Mouse (Mus musculus): ENCODE results near the gene Bbs9. TPM values are rescaled to one million over a fixed set of nuclear protein-coding genes. Genes with fewer than 3 reads are reported as not detected.

Gene Bbs9
- polyA plus RNA-seq, 1 experiment, result not detected

GRCm38 (mm10) chr9:22777425-22777824, 301.9 kb downstream of the Bbs9 start:
- H3K9me3 ChIP-seq (ENCODE audit: control insufficient read depth, low read length), result no peaks in the 10 kb centered on the region
- no peak overlapping the region for H3K4me3 ChIP-seq (replicated peaks)
- no peaks in the 10 kb centered on the region for H3K27me3 ChIP-seq (ENCODE audit: control insufficient read depth)
- no peak for TF ChIP-seq TAL1 (IDR thresholded peaks at IDR 0.05; ENCODE audit: low read length)
- no peak for TF ChIP-seq GATA1 (IDR thresholded peaks at IDR 0.05; ENCODE audit: low read length)
- no peaks in the 10 kb centered on the region for H3K36me3 ChIP-seq (ENCODE audit: control insufficient read depth)
- H3K4me1 ChIP-seq (ENCODE audit: control insufficient read depth), result no peaks in the 10 kb centered on the region

GRCm38 (mm10) chr9:22779631-22780030, 304.1 kb downstream of the Bbs9 start:
- H3K4me1 ChIP-seq (ENCODE audit: control insufficient read depth), result no peaks in the 10 kb centered on the region

GRCm38 (mm10) chr9:22786006-22786405, 310.5 kb downstream of the Bbs9 start:
- peaks cover 4% of the 10 kb centered on the region for H3K4me1 ChIP-seq (ENCODE audit: control insufficient read depth)
- H3K4me3 ChIP-seq (replicated peaks), result no peak overlapping the region
- H3K27me3 ChIP-seq (ENCODE audit: control insufficient read depth), result no peaks in the 10 kb centered on the region
- TF ChIP-seq TAL1 (IDR thresholded peaks at IDR 0.05; ENCODE audit: low read length), result no peak
- TF ChIP-seq GATA1 (IDR thresholded peaks at IDR 0.05; ENCODE audit: low read length), result no peak
- no peaks in the 10 kb centered on the region for H3K9me3 ChIP-seq (ENCODE audit: control insufficient read depth, low read length)
- no peaks in the 10 kb centered on the region for H3K36me3 ChIP-seq (ENCODE audit: control insufficient read depth)

More at GRCm38 (mm10) chr9:22779631-22780030, 304.1 kb downstream of the Bbs9 start:
- no peak for TF ChIP-seq GATA1 (IDR thresholded peaks at IDR 0.05; ENCODE audit: low read length)
- no peak for TF ChIP-seq TAL1 (IDR thresholded peaks at IDR 0.05; ENCODE audit: low read length)
- Histone ChIP-seq H3K9me3 (ENCODE audit: control insufficient read depth, low read length) (no peaks in the 10 kb centered on the region), H3K4me3 (replicated peaks) (no peak overlapping the region), H3K27me3 (ENCODE audit: control insufficient read depth) (no peaks in the 10 kb centered on the region), H3K36me3 (ENCODE audit: control insufficient read depth) (no peaks in the 10 kb centered on the region)

- Histone ChIP-seq H3K9me3 (ENCODE audit: control insufficient read depth, low read length) (no peaks in the 10 kb centered on the region), H3K4me3 (replicated peaks) (no peak overlapping the region), H3K27me3 (ENCODE audit: control insufficient read depth) (0 out of 2 replicates have a peak, but pooled peaks cover under 1% of the 10 kb centered on the region), H3K4me1 (ENCODE audit: control insufficient read depth) (peaks cover 4% of the 10 kb centered on the region), H3K36me3 (ENCODE audit: control insufficient read depth) (no peaks in the 10 kb centered on the region)
- TF ChIP-seq GATA1 (IDR thresholded peaks at IDR 0.05; ENCODE audit: low read length) (no peak), TAL1 (IDR thresholded peaks at IDR 0.05; ENCODE audit: low read length) (no peak)
Observed at GRCm38 (mm10) chr9:22788423-22788822, 312.9 kb downstream of the Bbs9 start.

GRCm38 (mm10) chr9:22788850-22789249, 313.3 kb downstream of the Bbs9 start:
- H3K9me3 ChIP-seq (ENCODE audit: control insufficient read depth, low read length), result no peaks in the 10 kb centered on the region
- H3K36me3 ChIP-seq (ENCODE audit: control insufficient read depth), result no peaks in the 10 kb centered on the region
- H3K4me1 ChIP-seq (ENCODE audit: control insufficient read depth), result peaks cover 7% of the 10 kb centered on the region
- no peak overlapping the region for H3K4me3 ChIP-seq (replicated peaks)
- TF ChIP-seq TAL1 (IDR thresholded peaks at IDR 0.05; ENCODE audit: low read length) (no peak), GATA1 (IDR thresholded peaks at IDR 0.05; ENCODE audit: low read length) (no peak)
- H3K27me3 ChIP-seq (ENCODE audit: control insufficient read depth), result peaks cover 3% of the 10 kb centered on the region; the same call in 1 of the 2 replicates

- Histone ChIP-seq H3K27me3 (ENCODE audit: control insufficient read depth) (peaks cover 3% of the 10 kb centered on the region; the same call in 1 of the 2 replicates), H3K36me3 (ENCODE audit: control insufficient read depth) (no peaks in the 10 kb centered on the region), H3K4me1 (ENCODE audit: control insufficient read depth) (peaks cover 7% of the 10 kb centered on the region), H3K9me3 (ENCODE audit: control insufficient read depth, low read length) (no peaks in the 10 kb centered on the region), H3K4me3 (replicated peaks) (no peak overlapping the region)
- TF ChIP-seq TAL1 (IDR thresholded peaks at IDR 0.05; ENCODE audit: low read length), result no peak
- no peak for TF ChIP-seq GATA1 (IDR thresholded peaks at IDR 0.05; ENCODE audit: low read length)
Observed at GRCm38 (mm10) chr9:22789380-22790168, 314.1 kb downstream of the Bbs9 start.

- Histone ChIP-seq H3K36me3 (ENCODE audit: control insufficient read depth) (no peaks in the 10 kb centered on the region), H3K9me3 (ENCODE audit: control insufficient read depth, low read length) (no peaks in the 10 kb centered on the region), H3K27me3 (ENCODE audit: control insufficient read depth) (peaks cover 3% of the 10 kb centered on the region; the same call in 1 of the 2 replicates), H3K4me3 (replicated peaks) (no peak overlapping the region), H3K4me1 (ENCODE audit: control insufficient read depth) (peaks cover 3% of the 10 kb centered on the region)
- TF ChIP-seq TAL1 (IDR thresholded peaks at IDR 0.05; ENCODE audit: low read length), result no peak
- TF ChIP-seq GATA1 (IDR thresholded peaks at IDR 0.05; ENCODE audit: low read length), result no peak
Observed at GRCm38 (mm10) chr9:22791208-22791607, 315.7 kb downstream of the Bbs9 start.

- H3K9me3 ChIP-seq (ENCODE audit: control insufficient read depth, low read length), result no peaks in the 10 kb centered on the region
- H3K27me3 ChIP-seq (ENCODE audit: control insufficient read depth), result peaks cover 3% of the 10 kb centered on the region; the same call in 1 of the 2 replicates
- H3K4me1 ChIP-seq (ENCODE audit: control insufficient read depth), result peaks cover 3% of the 10 kb centered on the region
- no peaks in the 10 kb centered on the region for H3K36me3 ChIP-seq (ENCODE audit: control insufficient read depth)
- no peak overlapping the region for H3K4me3 ChIP-seq (replicated peaks)
- TF ChIP-seq GATA1 (IDR thresholded peaks at IDR 0.05; ENCODE audit: low read length) (no peak), TAL1 (IDR thresholded peaks at IDR 0.05; ENCODE audit: low read length) (no peak)
Observed at GRCm38 (mm10) chr9:22791750-22792149, 316.2 kb downstream of the Bbs9 start.

- Histone ChIP-seq H3K36me3 (ENCODE audit: control insufficient read depth) (no peaks in the 10 kb centered on the region), H3K27me3 (ENCODE audit: control insufficient read depth) (peaks cover 3% of the 10 kb centered on the region; the same call in 1 of the 2 replicates), H3K4me1 (ENCODE audit: control insufficient read depth) (peaks cover 3% of the 10 kb centered on the region), H3K4me3 (replicated peaks) (no peak overlapping the region), H3K9me3 (ENCODE audit: control insufficient read depth, low read length) (no peaks in the 10 kb centered on the region)
- no peak for TF ChIP-seq TAL1 (IDR thresholded peaks at IDR 0.05; ENCODE audit: low read length)
- no peak for TF ChIP-seq GATA1 (IDR thresholded peaks at IDR 0.05; ENCODE audit: low read length)
Observed at GRCm38 (mm10) chr9:22793698-22794097, 318.2 kb downstream of the Bbs9 start.

All from erythroblast, embryonic 14.5 days (primary cell).